Mouse (Mus musculus) adrenal gland, postnatal 4 days (tissue): ENCODE data around the gene Acsl3. TPM values are rescaled to one million over a fixed set of nuclear protein-coding genes. Genes with fewer than 3 reads are reported as not detected.

Source experiments
- DNase-seq, 2 experiments: peaks; one replicate each; pipeline ENCODE4 v3.0.0; 2021 to 2022; ENCODE audit warnings: low spot score in 2 of 2, mixed read lengths in 2 of 2
- total RNA-seq, 2 experiments: library from RNA; stranded (reverse); gene quantifications; 2 replicates each; pipeline ENCODE4 v1.2.3; 2021

The Acsl3 gene
- total RNA-seq, 2 experiments from 2014 or later, result 17.9 to 19.7 TPM

DNA sequence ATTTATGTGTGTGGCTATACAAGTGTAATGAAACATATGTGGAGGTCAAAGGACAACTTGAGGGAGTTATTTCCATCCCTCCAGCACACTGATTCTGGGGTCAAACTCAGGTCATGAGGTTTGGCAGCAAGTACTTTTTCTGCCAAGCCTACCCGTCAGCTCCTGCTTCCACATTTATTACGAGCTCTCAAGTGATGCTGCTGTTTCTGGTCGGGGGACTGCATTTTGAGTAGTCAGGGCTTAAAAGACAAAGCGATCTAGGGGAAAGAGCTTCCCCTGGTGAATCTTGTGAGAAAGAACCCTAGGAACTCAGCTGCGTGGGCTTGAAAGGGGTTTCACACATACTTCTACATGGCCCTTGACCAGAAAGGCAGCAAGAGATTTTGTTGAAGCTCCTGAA is 80.0 kb downstream of the Acsl3 start:
- no peak for DNase-seq

DNA sequence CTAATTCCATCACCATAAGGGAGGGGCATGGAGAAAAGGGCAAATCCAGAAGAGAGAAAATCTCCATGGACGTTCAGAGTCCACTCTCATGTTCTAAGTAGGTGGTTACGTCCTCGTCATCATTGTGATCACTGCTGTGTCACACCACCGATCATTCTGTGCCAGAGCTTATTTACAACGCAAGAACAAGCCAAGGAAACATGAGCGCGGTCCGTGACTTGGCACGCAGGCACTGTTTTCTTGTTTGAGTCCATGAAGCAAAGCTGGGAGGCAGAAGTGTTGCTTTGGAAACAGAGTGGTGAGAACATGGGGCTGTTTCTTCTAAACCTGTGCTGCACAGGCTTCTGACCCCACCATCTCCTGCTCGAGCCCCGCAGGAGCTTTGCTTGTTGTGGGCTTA is 83.1 kb downstream of the Acsl3 start:
- no peak for DNase-seq

DNA sequence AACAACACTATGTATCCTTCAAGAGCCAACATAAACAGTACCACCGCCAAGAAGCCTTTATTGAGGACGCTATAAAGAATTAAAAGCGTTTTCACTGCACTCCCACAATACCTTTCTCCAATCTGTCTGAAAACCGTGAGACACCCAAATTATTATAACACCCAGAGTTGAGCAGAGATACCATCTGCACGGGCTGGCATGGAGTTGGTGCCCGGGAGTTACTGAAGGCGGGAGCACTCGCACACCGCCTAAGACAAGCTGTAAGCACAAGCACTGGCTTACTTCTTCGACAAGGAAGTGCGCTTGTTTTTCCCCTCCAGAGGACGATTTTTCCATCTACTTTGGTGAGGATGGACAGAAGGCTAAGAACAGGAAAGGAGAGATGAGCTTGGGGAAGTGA is 84.6 kb downstream of the Acsl3 start:
- DNase-seq, result no peak

DNA sequence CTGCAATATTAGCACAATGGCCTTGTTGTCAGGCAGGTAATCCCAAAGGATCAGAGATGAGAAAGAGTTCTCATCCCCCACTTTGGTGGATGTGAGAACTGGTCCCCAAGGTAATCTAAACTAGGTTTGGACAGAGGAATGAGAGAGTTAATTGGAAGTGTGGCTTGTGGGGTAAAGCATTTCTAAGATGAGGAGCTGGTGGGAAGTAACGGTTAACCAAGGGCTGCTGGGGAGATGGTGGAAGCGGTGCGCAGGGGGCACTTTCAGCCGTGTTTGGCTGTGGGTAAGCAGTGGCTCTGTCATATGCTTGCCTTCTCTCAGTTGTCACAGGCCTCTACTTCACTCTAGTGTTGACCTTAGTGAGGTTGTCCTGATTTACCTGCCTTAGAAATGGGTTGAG is 85.7 kb downstream of the Acsl3 start:
- no peak for DNase-seq

DNA sequence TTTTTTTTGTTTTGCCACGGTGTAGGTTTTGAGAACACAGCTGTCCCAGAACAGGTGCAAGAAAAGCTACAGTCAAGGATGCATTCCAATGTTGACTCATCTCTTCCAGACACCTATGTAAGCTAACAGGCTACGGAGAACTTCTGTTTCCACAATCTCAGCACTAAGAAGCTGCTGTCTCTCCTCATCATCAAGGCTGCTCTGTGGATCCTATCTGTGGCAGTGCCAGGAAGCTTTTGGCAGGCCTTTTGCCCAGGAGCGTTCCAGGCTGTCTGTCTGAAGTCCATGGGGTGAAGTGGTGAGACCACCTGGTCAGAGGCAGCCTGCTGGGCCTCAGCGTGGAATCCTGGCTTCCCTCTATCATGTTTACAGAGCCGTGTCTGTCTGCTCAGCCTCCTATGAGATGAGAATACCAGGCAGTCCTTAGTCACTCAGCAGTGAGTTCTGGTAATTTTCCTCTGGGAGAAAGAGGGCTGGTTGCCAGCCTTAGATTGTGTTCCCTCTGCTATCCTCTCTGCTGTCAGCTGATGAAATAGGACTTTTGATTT is 87.7 kb downstream of the Acsl3 start:
- peak in 1 of 2 experiments; percentile 16 for DNase-seq

Other genes starting within 250 kb of the Acsl3 start
- 10 to 100 TPM; 57.1 to 57.2 TPM for gene Farsb, start 168.9 kb upstream of the Acsl3 start, total RNA-seq
- under 1 TPM; 0.54 to 0.59 TPM for gene Mogat1, start 146.8 kb upstream of the Acsl3 start, total RNA-seq
- under 1 TPM; 0.17 to 0.39 TPM for gene BC035947, start 145.7 kb upstream of the Acsl3 start, total RNA-seq
- 1 to 10 TPM; 4.7 to 6.1 TPM for gene Utp14b, start 213 bp downstream of the Acsl3 start, total RNA-seq
- gene Kcne4, start 158.9 kb downstream of the Acsl3 start, total RNA-seq, result 1 to 10 TPM; 6.9 to 7.7 TPM